Mouse (Mus musculus) frontal cortex, postnatal 14 days (tissue): ENCODE measurements around the gene Dnmt3l.

Source experiments
- DNase-seq, 2 experiments: peaks; one replicate each; pipeline ENCODE4 v3.0.0; 2022; ENCODE audit warnings: low spot score in 2 of 2

The Dnmt3l gene

GRCm38 (mm10) chr10:78031987-78032386 is 9.8 kb upstream of the Dnmt3l start:
- no peak for DNase-seq

- no peak for DNase-seq
Measured at GRCm38 (mm10) chr10:78037139-78037538, 4.6 kb upstream of the Dnmt3l start.

GRCm38 (mm10) chr10:78042096-78042495 is 349 bp downstream of the Dnmt3l start:
- DNase-seq, result no peak

- DNase-seq, result peak in 1 of 2 experiments; percentile 20
Measured at GRCm38 (mm10) chr10:78042697-78043405, 1.1 kb downstream of the Dnmt3l start.

- peak; percentile 12 to 26 for DNase-seq
Measured at GRCm38 (mm10) chr10:78043406-78043836, 1.7 kb downstream of the Dnmt3l start, which contains the start of gene Aire. Gene Aire, minus strand, starts transcription at chr10:78043610.

GRCm38 (mm10) chr10:78044531-78044930 is 2.8 kb downstream of the Dnmt3l start:
- DNase-seq, result no peak

GRCm38 (mm10) chr10:78046388-78046787 is 4.6 kb downstream of the Dnmt3l start:
- no peak for DNase-seq

- DNase-seq, result no peak
Measured at GRCm38 (mm10) chr10:78048061-78048730, 6.4 kb downstream of the Dnmt3l start.

- DNase-seq, result no peak
Measured at GRCm38 (mm10) chr10:78049519-78050035, 7.8 kb downstream of the Dnmt3l start.

- no peak for DNase-seq
Measured at GRCm38 (mm10) chr10:78054633-78055565, 13.2 kb downstream of the Dnmt3l start.

GRCm38 (mm10) chr10:78057056-78057455 is 15.3 kb downstream of the Dnmt3l start:
- DNase-seq, result no peak

GRCm38 (mm10) chr10:78063122-78063521 is 21.4 kb downstream of the Dnmt3l start:
- DNase-seq, result no peak

- DNase-seq, result no peak
Measured at GRCm38 (mm10) chr10:78067226-78067625, 25.5 kb downstream of the Dnmt3l start.

GRCm38 (mm10) chr10:78068541-78068940 is 26.8 kb downstream of the Dnmt3l start:
- no peak for DNase-seq

- DNase-seq, result peak in 1 of 2 experiments; percentile 33
Measured at GRCm38 (mm10) chr10:78069101-78070011, 27.6 kb downstream of the Dnmt3l start, which contains the start of gene Icosl. Gene Icosl, plus strand, starts transcription at chr10:78069302.

GRCm38 (mm10) chr10:78074151-78074550 is 32.4 kb downstream of the Dnmt3l start:
- no peak for DNase-seq

- no peak for DNase-seq
Measured at GRCm38 (mm10) chr10:78074977-78075376, 33.2 kb downstream of the Dnmt3l start.

- no peak for DNase-seq
Measured at GRCm38 (mm10) chr10:78077862-78078261, 36.1 kb downstream of the Dnmt3l start.

GRCm38 (mm10) chr10:78078276-78078675 is 36.5 kb downstream of the Dnmt3l start:
- DNase-seq, result no peak

GRCm38 (mm10) chr10:78079955-78080591 is 38.3 kb downstream of the Dnmt3l start:
- no peak for DNase-seq
